Mouse (Mus musculus) mammary gland, adult 2 months (tissue): ENCODE results near the gene Ufsp2. TPM values are rescaled to one million over a fixed set of nuclear protein-coding genes. Genes with fewer than 3 reads are reported as not detected.

Source experiments
- polyA plus RNA-seq: library from polyadenylated mRNA; depleted of rRNA; stranded (reverse); fragments of >200 nt; gene quantifications from 2 replicates; pipeline ENCODE4 v1.2.3, GENCODE M21; 2012; ENCODE audit warnings: low replicate concordance; rRNA removed

Gene Ufsp2
- 6.6 and 21.7 TPM in 2 replicates for polyA plus RNA-seq

DNA sequence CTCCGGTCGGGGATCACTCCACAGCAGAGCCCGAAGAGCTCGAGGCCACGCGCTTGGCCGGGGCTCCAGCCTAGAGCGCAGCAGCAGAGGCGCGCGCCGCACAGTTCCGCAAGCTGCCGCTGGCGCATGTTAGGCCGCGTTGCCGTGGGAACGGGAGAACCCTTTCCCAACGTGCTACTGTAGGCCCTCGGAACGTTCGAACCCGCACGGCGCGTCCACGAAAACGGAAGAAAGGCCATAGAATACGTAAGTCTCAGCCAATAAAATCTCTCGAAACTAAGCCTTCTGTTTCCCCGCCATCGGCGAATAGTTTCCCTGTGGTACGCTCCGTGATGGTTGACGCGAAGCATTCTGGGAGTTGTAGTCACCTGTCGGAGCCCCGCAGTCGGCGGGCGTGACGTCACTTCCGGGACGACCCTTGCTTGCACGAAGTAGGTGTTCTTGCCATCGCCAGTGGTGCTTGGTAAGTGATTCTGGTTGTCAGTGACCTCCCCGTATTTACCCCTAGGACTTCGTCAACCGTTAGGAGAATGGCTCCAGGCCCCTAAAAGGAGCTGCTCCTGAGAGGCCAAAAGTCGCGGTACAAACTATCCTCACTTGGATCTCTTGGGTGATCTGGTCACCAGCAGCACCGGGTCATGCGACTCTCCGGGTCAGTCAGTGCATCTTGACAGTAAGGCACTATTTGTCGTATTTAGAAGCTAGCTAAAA lies at the start of gene Ufsp2, which contains the start of gene 1700029J07Rik:
TSS of gene Ufsp2 (plus strand) at position 403 of the 711 bp plus-strand sequence.
TSS of gene 1700029J07Rik (minus strand) at position 127 of the 711 bp plus-strand sequence.

DNA sequence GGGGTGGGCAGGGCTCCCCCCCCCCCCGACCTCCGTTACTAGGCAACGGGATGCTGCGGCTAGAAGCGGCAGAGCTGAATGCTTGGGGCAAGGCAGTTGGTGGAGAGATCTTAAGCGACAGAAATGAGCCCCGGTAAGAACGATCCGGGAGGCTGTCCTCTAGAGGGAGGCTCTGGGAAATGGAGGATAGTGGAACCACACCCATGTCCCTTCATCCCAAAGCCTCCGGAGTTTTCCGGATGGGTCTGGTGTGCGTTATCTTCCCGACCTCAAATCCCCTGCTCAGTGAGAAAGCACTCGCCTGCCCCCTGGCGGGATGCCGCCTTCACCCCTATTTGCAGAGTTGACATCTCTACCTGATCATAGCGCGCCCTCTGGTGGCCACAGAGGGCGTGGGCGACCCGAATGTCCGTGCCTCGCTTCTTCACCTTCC lies 40.7 kb upstream of the Ufsp2 start, which contains the start of gene Ccdc110:
TSS of gene Ccdc110 (plus strand) at position 38 of the 433 bp plus-strand sequence.

GRCm38 (mm10) chr8:45999138-45999783 lies 23.9 kb downstream of the Ufsp2 start, which contains the start of gene Lrp2bp:
Lrp2bp (plus strand) TSS chr8:45999303.

GRCm38 (mm10) chr8:46005596-46005995 lies 30.3 kb downstream of the Ufsp2 start, which contains the start of gene Ankrd37:
Ankrd37 (minus strand) TSS chr8:46005707.

Other genes with a start within 250 kb of the Ufsp2 start
- 21.4 and 155 TPM in 2 replicates for gene Pdlim3, start 90.1 kb upstream of the Ufsp2 start, polyA plus RNA-seq
- gene Ccdc110, start 40.9 kb upstream of the Ufsp2 start, polyA plus RNA-seq: not detected in 2 replicates
- gene 1700029J07Rik, start 276 bp upstream of the Ufsp2 start, polyA plus RNA-seq: 0.26 and 0.66 TPM in 2 replicates
- 0.04 and 1.5 TPM in 2 replicates for gene Lrp2bp, start 23.8 kb downstream of the Ufsp2 start, polyA plus RNA-seq
- gene Ankrd37, start 30.2 kb downstream of the Ufsp2 start, polyA plus RNA-seq: 1.8 and 2.9 TPM in 2 replicates
- 3.2 and 7.5 TPM in 2 replicates for gene Cfap97, start 176.2 kb downstream of the Ufsp2 start, polyA plus RNA-seq
- 3.1 and 3.3 TPM in 2 replicates for gene Snx25, start 176.6 kb downstream of the Ufsp2 start, polyA plus RNA-seq
- gene Slc25a4, start 235.8 kb downstream of the Ufsp2 start, polyA plus RNA-seq: 292 and 804 TPM in 2 replicates